Comparison of ENCODE assay signal across 9 mouse cellular contexts in the genomic region with DNA sequence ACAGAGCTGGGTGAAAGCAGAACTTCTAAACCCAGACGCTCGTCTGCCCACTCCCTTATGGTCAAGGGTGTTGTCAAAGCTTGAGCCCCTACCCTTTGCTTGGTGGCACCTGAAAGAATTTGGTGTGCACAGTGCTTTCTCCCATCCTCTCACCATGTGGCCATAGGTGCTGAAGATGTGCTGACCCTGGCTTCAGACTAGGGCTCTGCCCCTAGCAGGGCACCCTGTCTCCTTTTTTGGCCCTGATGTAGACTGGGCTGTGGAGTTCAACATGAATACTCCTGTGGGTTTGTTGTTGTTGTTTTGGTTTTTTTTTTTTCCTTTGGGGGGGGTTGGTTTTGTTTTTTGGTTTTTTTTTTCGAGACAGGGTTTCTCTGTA. TPM values are rescaled to one million over a fixed set of nuclear protein-coding genes. Genes with fewer than 3 reads are reported as not detected.
DNase-seq lines count a peak whose midpoint lies in the region; ATAC-seq lines count a peak whose summit lies in the region.
"Had no signal": no experiment of that assay in that cellular context is flagged by ENCODE, and none has a peak within 500 bp of the region (broad histone marks: within the 10 kb centered on the region; RNA-seq: fewer than 3 reads in every experiment).

No protein-coding gene starts in this region.

- 29% methylated on average over 3 of the region's 3 CpGs for WGBS in hindbrain, embryonic 15.5 days
- WGBS in hindbrain, embryonic 11.5 days: 18% methylated on average over 3 of the region's 3 CpGs
- 14% methylated on average over 3 of the region's 3 CpGs for WGBS in embryonic facial prominence, embryonic 10.5 days
- 22% methylated on average over 3 of the region's 3 CpGs for WGBS in forebrain, embryonic 15.5 days
- WGBS in midbrain, embryonic 13.5 days: 26% methylated on average over 3 of the region's 3 CpGs

- H3K36me3 ChIP-seq in hindbrain, embryonic 15.5 days: peaks cover 52% of the 10 kb centered on the region
- peaks cover 9% of the 10 kb centered on the region; the same call in 1 of the 2 replicates for H3K36me3 ChIP-seq in hindbrain, embryonic 11.5 days (ENCODE audit: control insufficient read depth, insufficient read depth, low read length)
- H3K36me3 ChIP-seq in embryonic facial prominence, embryonic 10.5 days (replicated peaks): peaks cover 31% of the 10 kb centered on the region
- peaks cover 49% of the 10 kb centered on the region for H3K36me3 ChIP-seq in forebrain, embryonic 15.5 days
- peaks cover 55% of the 10 kb centered on the region for H3K36me3 ChIP-seq in midbrain, embryonic 13.5 days

- H3K4me3 ChIP-seq in hindbrain, embryonic 15.5 days: no peak overlapping the region
- no peak overlapping the region for H3K4me3 ChIP-seq in hindbrain, embryonic 11.5 days (ENCODE audit: low read depth, low read length)
- peak overlapping the region; percentile 39; the same call in 1 of the 2 replicates for H3K4me3 ChIP-seq in embryonic facial prominence, embryonic 10.5 days
- no peak overlapping the region for H3K4me3 ChIP-seq in forebrain, embryonic 15.5 days
- no peak overlapping the region for H3K4me3 ChIP-seq in midbrain, embryonic 13.5 days (replicated peaks)

- H3K4me1 ChIP-seq in hindbrain, embryonic 15.5 days (replicated peaks): peaks cover 16% of the 10 kb centered on the region
- 0 out of 2 replicates have a peak, but pooled peaks cover 2% of the 10 kb centered on the region for H3K4me1 ChIP-seq in hindbrain, embryonic 11.5 days (replicated peaks; ENCODE audit: control insufficient read depth, insufficient read depth, low read length)
- H3K4me1 ChIP-seq in embryonic facial prominence, embryonic 10.5 days: peaks cover 6% of the 10 kb centered on the region
- peaks cover 16% of the 10 kb centered on the region for H3K4me1 ChIP-seq in forebrain, embryonic 15.5 days
- H3K4me1 ChIP-seq in midbrain, embryonic 13.5 days (replicated peaks): peaks cover 27% of the 10 kb centered on the region

- H3K9ac ChIP-seq in hindbrain, embryonic 15.5 days: no peak overlapping the region
- H3K9ac ChIP-seq in hindbrain, embryonic 11.5 days (ENCODE audit: low read depth, low read length): no peak overlapping the region
- no peak overlapping the region for H3K9ac ChIP-seq in forebrain, embryonic 15.5 days (replicated peaks)
- H3K9ac ChIP-seq in midbrain, embryonic 13.5 days (replicated peaks): no peak overlapping the region

- H3K4me2 ChIP-seq in hindbrain, embryonic 15.5 days: no peak overlapping the region
- no peak overlapping the region for H3K4me2 ChIP-seq in hindbrain, embryonic 11.5 days (replicated peaks; ENCODE audit: low read depth, low read length)
- peak overlapping the region; percentile 30; the same call in 1 of the 2 replicates for H3K4me2 ChIP-seq in forebrain, embryonic 15.5 days (replicated peaks)
- no peak overlapping the region for H3K4me2 ChIP-seq in midbrain, embryonic 13.5 days (replicated peaks)

- 0 out of 2 replicates have a peak overlapping the region, but pooled peaks have one; percentile 28 for H3K27ac ChIP-seq in hindbrain, embryonic 15.5 days (replicated peaks)
- no peak overlapping the region for H3K27ac ChIP-seq in hindbrain, embryonic 11.5 days (ENCODE audit: low read depth, low read length)
- no peak overlapping the region for H3K27ac ChIP-seq in embryonic facial prominence, embryonic 10.5 days (replicated peaks)
- H3K27ac ChIP-seq in forebrain, embryonic 15.5 days (replicated peaks): no peak overlapping the region
- H3K27ac ChIP-seq in midbrain, embryonic 13.5 days: no peak overlapping the region

- peak; percentile 43; the same call in 1 of the 2 replicates for ATAC-seq in hindbrain, embryonic 15.5 days (ENCODE audit: low FRiP score, low read depth)
- no peak; the same call in 1 of the 2 replicates for ATAC-seq in hindbrain, embryonic 11.5 days (ENCODE audit: low FRiP score)
- ATAC-seq in forebrain, embryonic 15.5 days (replicated peaks): peak; percentile 44; the same call in 1 of the 2 replicates
- ATAC-seq in midbrain, embryonic 13.5 days: peak; percentile 44

- H3K9me3 ChIP-seq in hindbrain, embryonic 15.5 days: peaks cover 7% of the 10 kb centered on the region; the same call in 1 of the 2 replicates
- peaks cover 2% of the 10 kb centered on the region for H3K9me3 ChIP-seq in hindbrain, embryonic 11.5 days (ENCODE audit: control insufficient read depth, low read length)
- peaks cover 12% of the 10 kb centered on the region for H3K9me3 ChIP-seq in embryonic facial prominence, embryonic 10.5 days
- peaks cover 7% of the 10 kb centered on the region for H3K9me3 ChIP-seq in forebrain, embryonic 15.5 days
- peaks cover 15% of the 10 kb centered on the region for H3K9me3 ChIP-seq in midbrain, embryonic 13.5 days

- DNase-seq in hindbrain, embryonic 11.5 days (ENCODE audit: low spot score): no peak
- no peak for DNase-seq in embryonic facial prominence, embryonic 10.5 days (ENCODE audit: low spot score)
- no peak for DNase-seq in testis, postnatal 10 days (ENCODE audit: low spot score)
- DNase-seq in ovary, adult 18-20 months (ENCODE audit: low spot score): no peak
- DNase-seq in frontal cortex, adult 2 months (ENCODE audit: extremely low spot score in 1 of 2, low spot score in 1 of 2): no peak

- H3K27me3 ChIP-seq in hindbrain, embryonic 15.5 days: no peaks in the 10 kb centered on the region
- no peaks in the 10 kb centered on the region for H3K27me3 ChIP-seq in hindbrain, embryonic 11.5 days (ENCODE audit: control insufficient read depth, insufficient read depth, low read length)
- peaks cover 6% of the 10 kb centered on the region; the same call in 1 of the 2 replicates for H3K27me3 ChIP-seq in embryonic facial prominence, embryonic 10.5 days (replicated peaks; ENCODE audit: low read depth, poor library complexity, severe bottlenecking)
- no peaks in the 10 kb centered on the region for H3K27me3 ChIP-seq in forebrain, embryonic 15.5 days
- H3K27me3 ChIP-seq in midbrain, embryonic 13.5 days: no peaks in the 10 kb centered on the region

RNA-seq across cellular contexts. Expression of a gene that starts 0.6 kb away (rescaled TPM):
- polyA plus RNA-seq in hindbrain, embryonic 15.5 days (2015; fragmentation: Nextera tagmentation; extraction: Ambion mirVana): 48.6 and 51.6 TPM in 2 replicates
- polyA plus RNA-seq in hindbrain, embryonic 11.5 days (2014; fragmentation: Nextera tagmentation; extraction: Ambion mirVana): 32.5 and 32.7 TPM in 2 replicates
- polyA plus RNA-seq in embryonic facial prominence, embryonic 10.5 days (2016; fragmentation: Nextera tagmentation; extraction: Ambion mirVana): 43.5 and 44.5 TPM in 2 replicates
- 43.3 and 46.3 TPM in 2 replicates for polyA plus RNA-seq in forebrain, embryonic 15.5 days (2015; fragmentation: Nextera tagmentation; extraction: Ambion mirVana)
- 41.7 and 42.8 TPM in 2 replicates for polyA plus RNA-seq in midbrain, embryonic 13.5 days (2015; fragmentation: Nextera tagmentation; extraction: Ambion mirVana)
- polyA plus RNA-seq in frontal cortex, adult 2 months (2012; rRNA removed): 41.5 and 41.8 TPM in 2 replicates

RNA-seq across cellular contexts. Expression of a gene that starts 11.5 kb away (rescaled TPM):
- polyA plus RNA-seq in hindbrain, embryonic 15.5 days (2015; fragmentation: Nextera tagmentation; extraction: Ambion mirVana): 1,757 and 1,788 TPM in 2 replicates
- polyA plus RNA-seq in hindbrain, embryonic 11.5 days (2014; fragmentation: Nextera tagmentation; extraction: Ambion mirVana): 950 and 1,011 TPM in 2 replicates
- polyA plus RNA-seq in embryonic facial prominence, embryonic 10.5 days (2016; fragmentation: Nextera tagmentation; extraction: Ambion mirVana): 223 and 230 TPM in 2 replicates
- 1,822 and 1,823 TPM in 2 replicates for polyA plus RNA-seq in forebrain, embryonic 15.5 days (2015; fragmentation: Nextera tagmentation; extraction: Ambion mirVana)
- polyA plus RNA-seq in midbrain, embryonic 13.5 days (2015; fragmentation: Nextera tagmentation; extraction: Ambion mirVana): 1,993 and 2,050 TPM in 2 replicates
- 668 and 684 TPM in 2 replicates for polyA plus RNA-seq in frontal cortex, adult 2 months (2012; rRNA removed)

RNA-seq across cellular contexts. Expression of a gene that starts 15.9 kb away (rescaled TPM):
- 0.06 and 0.16 TPM in 2 replicates for polyA plus RNA-seq in hindbrain, embryonic 15.5 days (2015; fragmentation: Nextera tagmentation; extraction: Ambion mirVana)
- polyA plus RNA-seq in hindbrain, embryonic 11.5 days (2014; fragmentation: Nextera tagmentation; extraction: Ambion mirVana): 0.11 and 0.49 TPM in 2 replicates
- polyA plus RNA-seq in embryonic facial prominence, embryonic 10.5 days (2016; fragmentation: Nextera tagmentation; extraction: Ambion mirVana): not detected in 2 replicates
- 0.15 and 0.23 TPM in 2 replicates for polyA plus RNA-seq in forebrain, embryonic 15.5 days (2015; fragmentation: Nextera tagmentation; extraction: Ambion mirVana)
- polyA plus RNA-seq in midbrain, embryonic 13.5 days (2015; fragmentation: Nextera tagmentation; extraction: Ambion mirVana): 0.17 and 0.31 TPM in 2 replicates
- polyA plus RNA-seq in frontal cortex, adult 2 months (2012; rRNA removed): 0.04 and 0.06 TPM in 2 replicates
- polyA plus RNA-seq: spleen, adult 2 months had no signal

RNA-seq across cellular contexts. Expression of a gene that starts 49.2 kb away (rescaled TPM):
- 332 and 377 TPM in 2 replicates for polyA plus RNA-seq in hindbrain, embryonic 15.5 days (2015; fragmentation: Nextera tagmentation; extraction: Ambion mirVana)
- polyA plus RNA-seq in hindbrain, embryonic 11.5 days (2014; fragmentation: Nextera tagmentation; extraction: Ambion mirVana): 179 and 181 TPM in 2 replicates
- polyA plus RNA-seq in embryonic facial prominence, embryonic 10.5 days (2016; fragmentation: Nextera tagmentation; extraction: Ambion mirVana): 141 and 144 TPM in 2 replicates
- polyA plus RNA-seq in forebrain, embryonic 15.5 days (2015; fragmentation: Nextera tagmentation; extraction: Ambion mirVana): 252 and 259 TPM in 2 replicates
- polyA plus RNA-seq in midbrain, embryonic 13.5 days (2015; fragmentation: Nextera tagmentation; extraction: Ambion mirVana): 238 and 263 TPM in 2 replicates
- 583 and 605 TPM in 2 replicates for polyA plus RNA-seq in frontal cortex, adult 2 months (2012; rRNA removed)

RNA-seq across cellular contexts. Expression of a gene that starts 54.9 kb away (rescaled TPM):
- polyA plus RNA-seq in hindbrain, embryonic 15.5 days (2015; fragmentation: Nextera tagmentation; extraction: Ambion mirVana): 49.9 and 52.9 TPM in 2 replicates
- 30.7 and 32.3 TPM in 2 replicates for polyA plus RNA-seq in hindbrain, embryonic 11.5 days (2014; fragmentation: Nextera tagmentation; extraction: Ambion mirVana)
- polyA plus RNA-seq in embryonic facial prominence, embryonic 10.5 days (2016; fragmentation: Nextera tagmentation; extraction: Ambion mirVana): 68.1 and 69.2 TPM in 2 replicates
- polyA plus RNA-seq in forebrain, embryonic 15.5 days (2015; fragmentation: Nextera tagmentation; extraction: Ambion mirVana): 59.5 and 62.4 TPM in 2 replicates
- 59.3 and 62.1 TPM in 2 replicates for polyA plus RNA-seq in midbrain, embryonic 13.5 days (2015; fragmentation: Nextera tagmentation; extraction: Ambion mirVana)
- polyA plus RNA-seq in frontal cortex, adult 2 months (2012; rRNA removed): 24.3 and 26.3 TPM in 2 replicates
